Mouse (Mus musculus) layer of hippocampus, adult 6 months (tissue): ENCODE measurements around the gene Olfr25. TPM values are rescaled to one million over a fixed set of nuclear protein-coding genes. Genes with fewer than 3 reads are reported as not detected.

Experiments used
- long read RNA-seq, 2 experiments: library from polyadenylated mRNA; unstranded; transcript quantifications; one replicate each; pipeline ENCODE4 v2.0.0; 2019 to 2020
- polyA plus RNA-seq: library from polyadenylated mRNA; unstranded; fragments of <200 nt; fragmentation: Nextera tagmentation; gene quantifications from 2 replicates; pipeline ENCODE4 v1.2.3, GENCODE M21; 2021

Olfr25 gene
- not detected in 2 replicates for polyA plus RNA-seq
- long read RNA-seq, experiment 1: 0 reads
- long read RNA-seq, experiment 2: 0 reads

GRCm38 (mm10) chr9:38328760-38329159, at the start of gene Olfr25:
TSS of gene Olfr25 (plus strand) at chr9:38329060.

GRCm38 (mm10) chr9:38290807-38291206, 38.1 kb upstream of the Olfr25 start, which contains the start of gene Olfr896-ps1:
TSS of gene Olfr896-ps1 (plus strand) at chr9:38291107.

GRCm38 (mm10) chr9:38348111-38348510, 19.3 kb downstream of the Olfr25 start, which contains the start of gene Olfr898:
TSS of gene Olfr898 (plus strand) at chr9:38348411.

GRCm38 (mm10) chr9:38366596-38366995, 37.7 kb downstream of the Olfr25 start, which contains the start of gene Olfr250:
TSS of gene Olfr250 (plus strand) at chr9:38366896.

GRCm38 (mm10) chr9:38376786-38377185, 47.9 kb downstream of the Olfr25 start, which contains the start of gene Olfr251:
TSS of gene Olfr251 (plus strand) at chr9:38377086.

Other genes starting within 250 kb of the Olfr25 start
- gene Olfr887, start 245.0 kb upstream of the Olfr25 start, polyA plus RNA-seq: not detected in 2 replicates
- gene Olfr888, start 220.9 kb upstream of the Olfr25 start, polyA plus RNA-seq: not detected in 2 replicates
- gene Olfr889, start 213.9 kb upstream of the Olfr25 start, polyA plus RNA-seq: 0.15 TPM in 2 replicates
- gene Olfr890, start 186.5 kb upstream of the Olfr25 start, polyA plus RNA-seq: not detected in 2 replicates
- not detected in 2 replicates for gene Olfr891, start 148.2 kb upstream of the Olfr25 start, polyA plus RNA-seq
- not detected in 2 replicates for gene Olfr893, start 120.7 kb upstream of the Olfr25 start, polyA plus RNA-seq
- not detected in 2 replicates for gene Olfr894, start 111.0 kb upstream of the Olfr25 start, polyA plus RNA-seq
- gene Olfr143, start 76.3 kb upstream of the Olfr25 start, polyA plus RNA-seq: not detected in 2 replicates
- not detected in 2 replicates for gene Olfr895, start 61.2 kb upstream of the Olfr25 start, polyA plus RNA-seq
- not detected in 2 replicates for gene Olfr896-ps1, start 38.0 kb upstream of the Olfr25 start, polyA plus RNA-seq
- gene Olfr898, start 19.4 kb downstream of the Olfr25 start, polyA plus RNA-seq: not detected in 2 replicates
- gene Olfr250, start 37.8 kb downstream of the Olfr25 start, polyA plus RNA-seq: not detected in 2 replicates
- gene Olfr251, start 48.0 kb downstream of the Olfr25 start, polyA plus RNA-seq: not detected in 2 replicates
- not detected in 2 replicates for gene Olfr147, start 72.6 kb downstream of the Olfr25 start, polyA plus RNA-seq
- gene Olfr901, start 100.4 kb downstream of the Olfr25 start, polyA plus RNA-seq: not detected in 2 replicates
- gene Olfr902, start 118.6 kb downstream of the Olfr25 start, polyA plus RNA-seq: not detected in 2 replicates
- not detected in 2 replicates for gene Olfr904, start 134.1 kb downstream of the Olfr25 start, polyA plus RNA-seq
- not detected in 2 replicates for gene Olfr905, start 142.0 kb downstream of the Olfr25 start, polyA plus RNA-seq
- gene Olfr906, start 158.0 kb downstream of the Olfr25 start, polyA plus RNA-seq: not detected in 2 replicates
- gene Olfr907, start 166.7 kb downstream of the Olfr25 start, polyA plus RNA-seq: not detected in 2 replicates
- not detected in 2 replicates for gene Olfr911-ps1, start 192.5 kb downstream of the Olfr25 start, polyA plus RNA-seq
- not detected in 2 replicates for gene Olfr910, start 208.8 kb downstream of the Olfr25 start, polyA plus RNA-seq